Mouse (Mus musculus): ENCODE results near the gene Gimap9.

Gimap9 gene

GRCm38 (mm10) chr6:48696830-48697554 is 21.1 kb downstream of the Gimap9 start:
- DNase-seq = no peak

- no peak for DNase-seq
Measured at GRCm38 (mm10) chr6:48697555-48697930, 21.6 kb downstream of the Gimap9 start.

- DNase-seq = no peak
Measured at GRCm38 (mm10) chr6:48698066-48698856, 22.3 kb downstream of the Gimap9 start.

- DNase-seq = no peak
Measured at GRCm38 (mm10) chr6:48698888-48699287, 23.0 kb downstream of the Gimap9 start.

- DNase-seq = no peak
Measured at GRCm38 (mm10) chr6:48700251-48701075, 24.5 kb downstream of the Gimap9 start.

- DNase-seq = no peak
Measured at GRCm38 (mm10) chr6:48702146-48702545, 26.2 kb downstream of the Gimap9 start.

GRCm38 (mm10) chr6:48702601-48703000 is 26.7 kb downstream of the Gimap9 start:
- no peak for DNase-seq

GRCm38 (mm10) chr6:48704146-48704545 is 28.2 kb downstream of the Gimap9 start:
- no peak for DNase-seq

- no peak for DNase-seq
Measured at GRCm38 (mm10) chr6:48706130-48706529, 30.2 kb downstream of the Gimap9 start.

- no peak for DNase-seq
Measured at GRCm38 (mm10) chr6:48718455-48718854, 42.5 kb downstream of the Gimap9 start, which contains the start of the genes Gm28053 and Gimap7. Gene Gm28053, plus strand, starts transcription at chr6:48718607. Gene Gimap7, plus strand, starts transcription at chr6:48718621.

GRCm38 (mm10) chr6:48720326-48720725 is 44.4 kb downstream of the Gimap9 start:
- DNase-seq = no peak

- DNase-seq = no peak
Measured at GRCm38 (mm10) chr6:48723468-48723867, 47.5 kb downstream of the Gimap9 start.

GRCm38 (mm10) chr6:48725476-48725875 is 49.5 kb downstream of the Gimap9 start:
- DNase-seq = peak; percentile 18

GRCm38 (mm10) chr6:48727761-48728160 is 51.8 kb downstream of the Gimap9 start:
- DNase-seq = no peak
